ENCODE assay signal across 8 mouse cellular contexts in genomic region chr5:23615586-23616269, GRCm38 (mm10).
DNase-seq lines count a peak whose midpoint lies in the region; ATAC-seq lines count a peak whose summit lies in the region.

No protein-coding gene starts in this region.

- H3K4me1 ChIP-seq in heart, embryonic 14.5 days (ENCODE audit: control insufficient read depth in 2 of 2, insufficient read depth in 2 of 2, low read length in 2 of 2): peaks cover 2 to 14% of the 10 kb centered on the region in 2 experiments
- H3K4me1 ChIP-seq in hindbrain, embryonic 15.5 days (replicated peaks): peaks cover 16% of the 10 kb centered on the region
- H3K4me1 ChIP-seq in midbrain, embryonic 13.5 days (replicated peaks): peaks cover 22% of the 10 kb centered on the region

- no peaks in the 10 kb centered on the region for H3K9me3 ChIP-seq in heart, embryonic 14.5 days (ENCODE audit: control insufficient read depth, low read length)
- no peaks in the 10 kb centered on the region for H3K9me3 ChIP-seq in hindbrain, embryonic 15.5 days
- no peaks in the 10 kb centered on the region for H3K9me3 ChIP-seq in midbrain, embryonic 13.5 days

- H3K27ac ChIP-seq in heart, embryonic 14.5 days (replicated peaks in 1 of 2; ENCODE audit: control insufficient read depth in 1 of 2, insufficient read depth in 1 of 2, low read depth in 2 of 2, low read length in 2 of 2): peak overlapping the region; percentile 91 to 98
- H3K27ac ChIP-seq in hindbrain, embryonic 15.5 days (replicated peaks): peak overlapping the region; percentile 91
- peak overlapping the region; percentile 88 for H3K27ac ChIP-seq in midbrain, embryonic 13.5 days

- no peak for DNase-seq in heart, postnatal 14 days
- DNase-seq in cerebellum, adult 18-20 months: no peak
- no peak for DNase-seq in cerebellum, adult 11-12 months
- no peak for DNase-seq in MN1 (ENCODE audit: low spot score)

- H3K36me3 ChIP-seq in heart, embryonic 14.5 days (ENCODE audit: control insufficient read depth, insufficient read depth, low read length): no peaks in the 10 kb centered on the region
- no peaks in the 10 kb centered on the region for H3K36me3 ChIP-seq in hindbrain, embryonic 15.5 days
- H3K36me3 ChIP-seq in midbrain, embryonic 13.5 days: no peaks in the 10 kb centered on the region

- 17% methylated on average over 5 of the region's 5 CpGs for WGBS in heart, embryonic 14.5 days
- WGBS in hindbrain, embryonic 15.5 days: 25% methylated on average over 5 of the region's 5 CpGs
- WGBS in midbrain, embryonic 13.5 days: 33% methylated on average over 5 of the region's 5 CpGs

- peak overlapping the region; percentile 68 for H3K9ac ChIP-seq in heart, embryonic 14.5 days (ENCODE audit: low read length)
- peak overlapping the region; percentile 53 for H3K9ac ChIP-seq in hindbrain, embryonic 15.5 days
- peak overlapping the region; percentile 70 for H3K9ac ChIP-seq in midbrain, embryonic 13.5 days (replicated peaks)

- intact Hi-C loops in heart, postnatal 14 days (cut with DNase I): loop anchor here (2.0 to 10.0 kb wide), 2 partner anchors 17 to 49 kb away; no protein-coding TSS in a partner anchor

- no peak for ATAC-seq in heart, embryonic 14.5 days (ENCODE audit: insufficient number of reproducible peaks, insufficient read depth, low FRiP score, low read depth)
- ATAC-seq in activated CD4-positive, CD25-positive, alpha-beta regulatory T cell, adult 4 months: peak; percentile 7
- peak; percentile 46; the same call in 1 of the 2 replicates for ATAC-seq in hindbrain, embryonic 15.5 days (ENCODE audit: low FRiP score, low read depth)
- peak; percentile 77; the same call in 1 of the 2 replicates for ATAC-seq in midbrain, embryonic 13.5 days

- peak overlapping the region; percentile 53 to 55; a peak in 3 of 4 replicates for H3K4me3 ChIP-seq in heart, embryonic 14.5 days (ENCODE audit: control insufficient read depth in 1 of 2, insufficient read depth in 1 of 2, low read depth in 1 of 2, low read length in 2 of 2)
- H3K4me3 ChIP-seq in hindbrain, embryonic 15.5 days: peak overlapping the region; percentile 52
- peak overlapping the region; percentile 55 for H3K4me3 ChIP-seq in midbrain, embryonic 13.5 days (replicated peaks)

- peak overlapping the region; percentile 70 for H3K4me2 ChIP-seq in heart, embryonic 14.5 days (ENCODE audit: low read length)
- peak overlapping the region; percentile 73 for H3K4me2 ChIP-seq in hindbrain, embryonic 15.5 days
- H3K4me2 ChIP-seq in midbrain, embryonic 13.5 days (replicated peaks): peak overlapping the region; percentile 62

- no peaks in the 10 kb centered on the region for H3K27me3 ChIP-seq in heart, embryonic 14.5 days (ENCODE audit: control insufficient read depth, insufficient read depth, low read length)
- H3K27me3 ChIP-seq in hindbrain, embryonic 15.5 days: no peaks in the 10 kb centered on the region
- H3K27me3 ChIP-seq in midbrain, embryonic 13.5 days: no peaks in the 10 kb centered on the region
